Mouse (Mus musculus): ENCODE data around the gene Fbxw10. TPM values are rescaled to one million over a fixed set of nuclear protein-coding genes. Genes with fewer than 3 reads are reported as not detected.

The Fbxw10 gene
- polyA plus RNA-seq, 1 experiment from 2014 or later: 0.45 TPM

DNA sequence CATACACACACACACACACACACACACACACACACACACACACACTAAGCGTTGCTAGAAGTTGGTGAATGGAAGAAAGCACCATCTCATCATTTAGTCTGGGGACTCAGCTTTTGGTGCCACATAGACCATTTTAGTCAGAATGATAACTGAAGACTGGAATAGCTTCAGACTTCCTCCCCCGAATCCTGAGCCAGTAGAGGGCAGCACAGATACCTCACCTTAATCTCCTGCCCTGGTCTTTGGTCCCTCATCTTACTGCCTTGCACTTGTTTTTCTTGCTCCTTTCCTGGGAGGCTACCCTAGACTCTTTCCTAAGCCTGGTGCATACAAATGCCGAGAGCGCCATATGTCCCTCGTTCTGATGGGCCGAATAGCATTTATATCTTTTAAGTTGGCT, 67.7 kb downstream of the Fbxw10 start:
- Histone ChIP-seq H3K9ac (replicated peaks) (no peak overlapping the region), H3K9me3 (no peaks in the 10 kb centered on the region), H3K4me1 (0 out of 2 replicates have a peak, but pooled peaks cover 8% of the 10 kb centered on the region), H3K36me3 (no peaks in the 10 kb centered on the region), H3K27me3 (no peaks in the 10 kb centered on the region; the same call in 1 of the 2 replicates), H3K4me2 (replicated peaks) (no peak overlapping the region), H3K27ac (replicated peaks) (no peak overlapping the region), H3K4me3 (no peak overlapping the region)
- WGBS: 63% methylated on average over 6 of the region's 6 CpGs
- ATAC-seq (ENCODE audit: low FRiP score, low read depth): no peak

DNA sequence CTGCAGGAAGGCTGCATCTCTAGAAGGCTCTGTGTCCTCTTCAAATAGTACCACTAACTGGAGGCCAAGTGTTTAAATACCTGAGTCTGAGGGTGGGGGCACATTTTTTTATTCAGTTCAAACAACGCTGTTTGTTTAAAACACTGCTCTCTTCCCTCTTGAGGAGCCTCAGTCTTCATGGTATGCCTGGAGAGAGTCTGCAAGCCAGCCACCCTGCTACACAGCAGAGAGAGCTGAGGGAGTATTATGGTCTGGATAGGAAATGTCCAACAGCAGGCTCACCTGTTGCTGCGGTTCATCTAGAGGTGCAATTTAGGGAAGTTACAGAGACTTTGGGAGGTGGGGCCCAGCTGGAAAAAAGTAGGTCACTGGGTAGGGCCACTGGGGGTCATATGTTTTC, 68.6 kb downstream of the Fbxw10 start:
- Histone ChIP-seq H3K4me2 (replicated peaks) (no peak overlapping the region), H3K36me3 (no peaks in the 10 kb centered on the region), H3K27me3 (no peaks in the 10 kb centered on the region; the same call in 1 of the 2 replicates), H3K4me1 (0 out of 2 replicates have a peak, but pooled peaks cover 8% of the 10 kb centered on the region), H3K9me3 (no peaks in the 10 kb centered on the region), H3K9ac (replicated peaks) (no peak overlapping the region), H3K27ac (replicated peaks) (no peak overlapping the region), H3K4me3 (no peak overlapping the region)
- WGBS: 88% methylated on average over 2 of the region's 2 CpGs
- no peak for ATAC-seq (ENCODE audit: low FRiP score, low read depth)

DNA sequence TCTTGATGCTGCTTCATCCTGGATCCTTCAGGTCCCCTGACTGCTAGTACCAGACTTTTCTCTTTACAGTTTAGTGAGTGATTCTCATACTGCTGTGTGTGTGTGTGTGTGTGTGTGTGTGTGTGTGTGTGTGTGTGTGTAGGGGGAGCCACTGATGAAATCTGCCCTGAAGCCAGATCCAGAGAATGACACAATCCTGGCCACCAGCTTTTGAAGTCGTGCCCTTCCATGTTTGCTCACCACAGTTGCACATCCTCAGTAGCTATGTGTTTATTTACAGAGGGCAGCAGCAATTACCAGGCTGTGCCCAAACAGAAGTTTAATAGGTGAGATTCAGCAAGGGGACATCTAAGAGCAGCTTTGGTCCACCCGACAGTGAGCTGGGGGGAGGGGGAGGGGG, 69.9 kb downstream of the Fbxw10 start:
- H3K4me1 ChIP-seq: 0 out of 2 replicates have a peak, but pooled peaks cover under 1% of the 10 kb centered on the region
- no peaks in the 10 kb centered on the region for H3K9me3 ChIP-seq
- ATAC-seq (ENCODE audit: low FRiP score, low read depth): no peak
- WGBS: 45% methylated on average over 2 of the region's 2 CpGs
- no peak overlapping the region for H3K4me2 ChIP-seq (replicated peaks)
- H3K27me3 ChIP-seq: no peaks in the 10 kb centered on the region; the same call in 1 of the 2 replicates
- H3K9ac ChIP-seq (replicated peaks): no peak overlapping the region
- H3K36me3 ChIP-seq: no peaks in the 10 kb centered on the region
- no peak overlapping the region for H3K4me3 ChIP-seq
- H3K27ac ChIP-seq (replicated peaks): no peak overlapping the region

DNA sequence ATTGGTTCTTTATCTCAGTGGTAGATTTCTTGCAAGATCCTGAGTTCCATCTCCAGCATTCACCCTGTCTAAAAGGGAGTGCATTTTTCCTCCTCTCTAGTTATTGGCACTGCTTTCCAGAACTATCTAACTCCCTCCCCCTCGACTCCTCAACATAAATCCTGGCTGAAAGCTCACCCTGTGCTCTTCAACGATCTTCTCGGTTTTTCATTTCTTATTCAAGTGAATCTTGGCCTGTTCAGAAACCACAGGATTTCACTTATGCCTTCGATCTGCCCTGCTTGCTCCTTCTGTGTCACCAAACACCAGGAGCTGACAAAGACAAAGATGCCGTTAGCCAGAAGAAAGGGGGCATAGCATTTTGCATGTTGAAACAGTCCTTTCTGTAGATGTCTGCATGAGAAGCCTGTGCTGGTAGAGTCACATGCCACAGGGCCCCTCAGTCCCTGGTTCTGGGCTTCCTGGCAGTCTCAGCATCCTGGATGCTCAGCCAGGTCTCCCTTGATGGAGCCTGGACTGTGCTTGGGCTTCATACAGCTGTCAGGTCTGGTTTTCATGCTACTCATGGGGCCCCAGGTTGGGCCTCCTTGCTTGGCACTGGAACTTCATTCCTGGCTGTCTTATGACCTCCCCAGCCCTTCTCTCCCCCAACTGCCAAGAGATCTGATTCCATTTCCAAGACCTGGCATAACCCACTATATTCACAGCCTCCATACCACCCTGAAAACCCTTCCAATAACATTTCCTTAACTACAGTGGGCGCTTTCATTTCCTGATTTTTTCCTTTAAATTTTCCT, 73.3 kb downstream of the Fbxw10 start:
- H3K4me2 ChIP-seq (replicated peaks): no peak overlapping the region
- WGBS: 80% methylated on average over 6 of the region's 6 CpGs
- no peak overlapping the region for H3K9ac ChIP-seq (replicated peaks)
- no peak overlapping the region for H3K27ac ChIP-seq (replicated peaks)
- no peaks in the 10 kb centered on the region for H3K9me3 ChIP-seq
- H3K4me1 ChIP-seq: no peaks in the 10 kb centered on the region
- H3K4me3 ChIP-seq: no peak overlapping the region
- H3K36me3 ChIP-seq: no peaks in the 10 kb centered on the region
- no peak for ATAC-seq (ENCODE audit: low FRiP score, low read depth)
- H3K27me3 ChIP-seq: no peaks in the 10 kb centered on the region

DNA sequence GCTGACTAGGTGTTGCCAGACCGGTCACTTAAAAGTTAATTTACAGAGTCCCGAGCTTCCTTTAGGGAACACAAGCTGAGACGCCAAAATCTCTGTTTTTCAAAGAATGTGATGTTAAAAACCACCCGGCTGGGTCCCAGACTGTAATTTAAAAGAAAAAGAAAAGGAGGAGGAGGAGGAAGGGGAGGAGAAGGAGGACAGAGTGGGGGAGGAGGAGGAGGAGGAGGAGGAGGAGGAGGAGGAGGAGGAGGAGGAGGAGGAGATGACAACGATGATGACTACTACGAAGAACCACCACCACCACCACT, 73.8 kb downstream of the Fbxw10 start:
- ATAC-seq (ENCODE audit: low FRiP score, low read depth): no peak
- H3K36me3 ChIP-seq: no peaks in the 10 kb centered on the region
- H3K9me3 ChIP-seq: no peaks in the 10 kb centered on the region
- no peak overlapping the region for H3K27ac ChIP-seq (replicated peaks)
- H3K4me1 ChIP-seq: no peaks in the 10 kb centered on the region
- H3K27me3 ChIP-seq: no peaks in the 10 kb centered on the region
- WGBS: 39% methylated on average over 4 of the region's 6 CpGs
- H3K4me3 ChIP-seq: peak overlapping the region; percentile 30
- peak overlapping the region; percentile 46 for H3K4me2 ChIP-seq (replicated peaks)
- no peak overlapping the region for H3K9ac ChIP-seq (replicated peaks)

DNA sequence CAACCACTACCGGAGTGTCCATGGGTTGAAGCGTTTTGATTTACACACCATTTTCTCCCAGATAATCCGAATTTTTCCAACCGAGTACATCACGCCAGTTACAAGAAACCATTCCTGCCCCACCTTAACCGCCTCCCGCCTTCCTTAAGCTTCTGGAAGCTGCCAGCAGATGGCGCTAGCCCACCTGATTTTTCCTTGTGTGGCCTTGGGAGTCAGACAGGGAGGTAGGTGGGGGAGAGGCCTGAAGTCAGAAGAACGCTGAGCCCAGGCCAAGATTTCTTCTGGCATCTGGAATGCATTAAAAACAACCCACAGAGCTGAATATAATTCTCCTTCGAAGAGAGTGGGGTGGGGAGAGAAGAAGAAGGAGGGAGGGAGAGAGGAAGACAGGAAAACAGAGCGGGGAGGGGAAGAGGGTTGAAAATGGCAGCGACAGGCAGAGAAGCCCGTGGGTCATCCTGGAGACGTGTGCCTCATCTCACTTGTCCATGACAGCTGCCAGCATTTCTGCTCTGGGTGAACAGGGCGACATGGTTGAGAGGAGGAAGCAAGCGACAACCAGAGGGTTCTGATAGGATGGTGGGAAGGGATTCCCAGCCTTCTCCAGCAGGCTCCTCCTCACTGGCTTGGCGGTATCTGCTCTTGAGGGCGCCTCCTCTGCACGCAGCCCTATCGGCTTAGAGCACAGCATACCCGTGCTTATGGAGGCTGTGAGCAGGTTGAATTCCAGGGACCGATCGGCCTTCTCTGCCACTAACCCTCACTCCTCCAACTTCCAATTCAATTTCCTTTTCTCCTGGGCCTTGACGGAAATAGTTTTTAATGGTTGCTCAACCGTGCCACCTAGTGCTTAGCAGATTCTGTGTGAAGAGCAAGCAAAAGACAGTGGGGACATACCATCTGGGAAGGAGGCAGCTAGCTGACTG, 74.4 kb downstream of the Fbxw10 start:
- Histone ChIP-seq H3K27ac (replicated peaks) (no peak overlapping the region), H3K9ac (replicated peaks) (no peak overlapping the region)

DNA sequence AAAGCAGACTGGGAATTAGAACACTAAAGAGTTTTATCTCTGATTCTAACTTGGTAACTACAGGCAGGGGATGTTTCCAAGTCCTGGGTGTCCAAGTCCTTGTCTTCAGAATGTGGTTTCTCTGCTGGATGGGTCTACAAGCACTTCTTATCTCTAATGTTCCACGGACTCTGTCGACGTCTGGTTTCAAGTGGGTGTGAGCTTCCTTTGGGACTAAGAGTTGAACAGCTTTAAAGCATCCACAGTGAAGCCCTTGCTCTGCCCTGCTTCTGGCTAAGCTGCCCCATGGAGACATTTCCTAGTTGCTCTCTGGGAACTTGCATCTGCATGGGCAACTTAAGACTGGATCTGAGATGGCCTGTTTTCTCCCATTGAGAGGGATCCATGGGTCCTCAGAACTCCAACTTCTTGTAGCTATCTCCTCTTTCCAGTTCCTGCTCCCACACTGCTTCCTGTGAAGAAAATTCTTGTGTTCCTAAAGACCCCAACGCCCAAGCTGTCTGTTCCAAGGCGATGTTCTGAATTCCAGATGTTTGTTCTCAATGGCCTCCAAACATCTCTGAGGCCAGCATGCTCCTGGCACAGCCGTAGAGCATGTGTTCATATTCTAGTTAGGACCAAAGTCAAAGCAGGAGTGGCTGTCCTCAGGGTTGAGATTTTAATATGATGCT, 77.4 kb downstream of the Fbxw10 start:
- ATAC-seq (ENCODE audit: low FRiP score, low read depth): no peak
- H3K4me3 ChIP-seq: no peak overlapping the region
- H3K27me3 ChIP-seq: no peaks in the 10 kb centered on the region
- H3K36me3 ChIP-seq: no peaks in the 10 kb centered on the region
- no peaks in the 10 kb centered on the region for H3K9me3 ChIP-seq
- H3K4me2 ChIP-seq (replicated peaks): no peak overlapping the region
- no peaks in the 10 kb centered on the region for H3K4me1 ChIP-seq
- 89% methylated on average over 6 of the region's 6 CpGs for WGBS
- no peak overlapping the region for H3K27ac ChIP-seq (replicated peaks)
- no peak overlapping the region for H3K9ac ChIP-seq (replicated peaks)

More for the DNA sequence above, 74.4 kb downstream of the Fbxw10 start:
- 28% methylated on average over 25 of the region's 25 CpGs for WGBS
- Histone ChIP-seq H3K9me3 (no peaks in the 10 kb centered on the region), H3K4me2 (replicated peaks) (peak overlapping the region; percentile 46), H3K4me3 (peak overlapping the region; percentile 30), H3K27me3 (no peaks in the 10 kb centered on the region), H3K36me3 (no peaks in the 10 kb centered on the region), H3K4me1 (no peaks in the 10 kb centered on the region)
- peak; percentile 63 for ATAC-seq (ENCODE audit: low FRiP score, low read depth)

Other genes with a start within 250 kb of the Fbxw10 start
- gene Lrrc75a, start 198.5 kb upstream of the Fbxw10 start, polyA plus RNA-seq (2016; fragmentation: Nextera tagmentation; extraction: Ambion mirVana): 12.8 and 16.6 TPM in 2 replicates
- 36.4 and 39.9 TPM in 2 replicates for gene Mmgt2, start 198.4 kb upstream of the Fbxw10 start, polyA plus RNA-seq (2016; fragmentation: Nextera tagmentation; extraction: Ambion mirVana)
- 20.4 and 21.1 TPM in 2 replicates for gene Zfp287, start 115.2 kb upstream of the Fbxw10 start, polyA plus RNA-seq (2016; fragmentation: Nextera tagmentation; extraction: Ambion mirVana)
- gene Gm10428, start 94.0 kb upstream of the Fbxw10 start, polyA plus RNA-seq (2016; fragmentation: Nextera tagmentation; extraction: Ambion mirVana): not detected in 2 replicates
- 31.8 and 34.0 TPM in 2 replicates for gene Zfp286, start 57.6 kb upstream of the Fbxw10 start, polyA plus RNA-seq (2016; fragmentation: Nextera tagmentation; extraction: Ambion mirVana)
- 4.5 and 6.1 TPM in 2 replicates for gene Trim16, start 26.8 kb upstream of the Fbxw10 start, polyA plus RNA-seq (2016; fragmentation: Nextera tagmentation; extraction: Ambion mirVana)
- 45.1 and 46.1 TPM in 2 replicates for gene Tvp23b, start 32.4 kb downstream of the Fbxw10 start, polyA plus RNA-seq (2016; fragmentation: Nextera tagmentation; extraction: Ambion mirVana)
- gene Cdrt4, start 104.1 kb downstream of the Fbxw10 start, polyA plus RNA-seq (2016; fragmentation: Nextera tagmentation; extraction: Ambion mirVana): not detected in 2 replicates
- not detected in 2 replicates for gene Tekt3, start 214.6 kb downstream of the Fbxw10 start, polyA plus RNA-seq (2016; fragmentation: Nextera tagmentation; extraction: Ambion mirVana)